Mouse (Mus musculus): ENCODE measurements around the gene Dmbx1.

DNA sequence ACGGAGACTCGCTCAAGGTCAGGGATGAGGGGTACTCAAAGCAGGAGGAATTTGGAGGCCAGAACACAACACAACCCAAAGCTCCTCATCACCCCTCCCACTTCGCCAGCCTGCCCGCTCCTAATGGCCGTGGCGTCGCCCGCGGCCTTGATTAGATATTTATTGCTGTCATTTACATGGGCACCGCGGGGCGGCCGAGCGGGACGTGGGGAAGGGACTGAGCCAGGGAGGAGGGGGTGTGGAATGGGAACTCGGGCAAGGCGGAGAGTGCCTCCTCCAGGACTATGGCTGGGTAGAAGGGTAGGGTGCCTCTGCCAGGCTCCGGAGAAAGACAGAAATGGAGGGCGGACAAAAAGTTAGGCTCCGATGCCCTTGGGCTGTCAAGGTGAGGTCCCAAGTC is 3.1 kb downstream of the Dmbx1 start:
- TF ChIP-seq CTCF (IDR thresholded peaks at IDR 0.05; ENCODE audit: insufficient read depth, low read length) (no peak), POLR2A (IDR thresholded peaks at IDR 0.05; ENCODE audit: borderline replicate concordance, extremely low read depth, low read depth, low read length) (no peak)

All from lung, adult 2 months (tissue).